In the genomic region with DNA sequence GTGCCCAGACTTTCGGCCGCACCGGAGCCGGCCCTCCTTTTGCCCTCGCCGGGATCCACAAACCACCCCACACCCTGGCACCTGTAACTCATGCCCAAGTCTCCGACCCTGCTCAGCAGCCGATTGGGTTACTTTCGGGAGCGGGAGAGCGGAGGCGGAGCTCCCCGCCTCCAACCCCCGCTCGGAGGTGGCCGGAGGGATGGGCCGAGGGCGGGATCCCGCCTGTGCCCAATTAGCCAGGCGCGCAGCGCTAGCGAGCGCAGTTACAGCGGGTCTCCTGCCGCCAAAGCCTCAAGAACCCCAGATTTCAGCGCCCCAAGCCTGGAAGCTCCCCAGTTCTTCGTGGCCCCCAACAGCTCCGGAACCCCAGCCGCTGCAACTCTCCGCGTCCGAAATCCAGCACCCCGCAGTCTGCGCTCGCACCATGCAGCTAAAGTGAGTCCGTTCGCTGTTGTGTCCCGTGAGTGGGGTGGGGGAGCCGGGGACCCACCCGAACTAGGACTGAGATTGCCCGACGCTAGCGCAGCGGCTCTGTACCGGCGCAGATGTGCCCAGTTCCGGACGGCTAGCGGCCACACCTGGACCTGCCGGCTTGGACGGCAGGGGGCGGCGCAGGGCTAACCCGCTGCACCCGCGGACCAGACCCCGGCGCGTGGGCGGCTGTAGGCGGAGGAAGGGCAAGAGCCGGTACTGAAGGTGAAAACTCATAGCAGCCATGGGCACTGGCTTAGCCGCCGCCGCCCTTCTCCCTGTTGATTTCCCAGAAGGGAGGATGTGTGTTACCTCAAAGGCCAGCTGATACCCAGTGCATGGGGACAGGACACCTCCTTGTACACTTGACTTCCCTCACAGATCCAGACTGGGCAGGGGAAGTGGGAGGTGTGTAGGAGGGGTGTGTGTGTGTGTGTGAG, we compare ENCODE assay signal across 8 mouse cellular contexts. TPM values are rescaled to one million over a fixed set of nuclear protein-coding genes. Genes with fewer than 3 reads are reported as not detected.
DNase-seq lines count a peak whose midpoint lies in the region; ATAC-seq and TF ChIP-seq lines count a peak whose summit lies in the region.

A gene (plus strand): TSS at position 202 of the 911 bp plus-strand sequence.

- H3K4me1 ChIP-seq in cerebellum, adult 2 months (ENCODE audit: control insufficient read depth, insufficient read depth, low read length) = no peaks in the 10 kb centered on the region
- no peaks in the 10 kb centered on the region for H3K4me1 ChIP-seq in hindbrain, embryonic 11.5 days (replicated peaks; ENCODE audit: control insufficient read depth, insufficient read depth, low read length)

- H3K4me3 ChIP-seq in cerebellum, adult 2 months (replicated peaks; ENCODE audit: insufficient read depth, low read depth, low read length) = peak within 1 kb of the TSS; percentile 75
- H3K4me3 ChIP-seq in hindbrain, embryonic 11.5 days (ENCODE audit: low read depth, low read length) = peak within 1 kb of the TSS; percentile 60

- peak; percentile 31; the same call in 1 of the 2 replicates for TF ChIP-seq POLR2A in cerebellum, adult 2 months (IDR thresholded peaks at IDR 0.05; ENCODE audit: borderline replicate concordance, insufficient read depth, low read length)

- H3K27me3 ChIP-seq in cerebellum, adult 2 months (ENCODE audit: control insufficient read depth, insufficient read depth, low read length) = no peaks in the 10 kb centered on the region
- H3K27me3 ChIP-seq in hindbrain, embryonic 11.5 days (ENCODE audit: control insufficient read depth, insufficient read depth, low read length) = peaks cover 9% of the 10 kb centered on the region; the same call in 1 of the 2 replicates

- no peaks in the 10 kb centered on the region for H3K9me3 ChIP-seq in hindbrain, embryonic 11.5 days (ENCODE audit: control insufficient read depth, low read length)

- H3K36me3 ChIP-seq in hindbrain, embryonic 11.5 days (ENCODE audit: control insufficient read depth, insufficient read depth, low read length) = no peaks in the 10 kb centered on the region

- H3K4me2 ChIP-seq in hindbrain, embryonic 11.5 days (replicated peaks; ENCODE audit: low read depth, low read length) = peak within 1 kb of the TSS; percentile 99

- H3K9ac ChIP-seq in hindbrain, embryonic 11.5 days (ENCODE audit: low read depth, low read length) = peak within 1 kb of the TSS; percentile 58

- TF ChIP-seq CTCF in cerebellum, adult 2 months (IDR thresholded peaks at IDR 0.05; ENCODE audit: borderline replicate concordance, insufficient read depth, low read depth, low read length) = peak; percentile 21; the same call in 1 of the 2 replicates

- peak; percentile 92 for DNase-seq in MN1 (ENCODE audit: low spot score)
- DNase-seq in cerebellum, adult 2 months = peak; percentile 66 to 69
- DNase-seq in hindbrain, embryonic 11.5 days (ENCODE audit: low spot score) = peak; percentile 79
- peak; percentile 59 for DNase-seq in layer of hippocampus, adult 9-11 months
- DNase-seq in lung, postnatal 10 days = peak; percentile 81
- DNase-seq in ovary, adult 18-20 months (ENCODE audit: low spot score) = peak; percentile 84
- peak; percentile 74 for DNase-seq in thymus, postnatal 14 days

- ATAC-seq in frontal cortex, adult (ENCODE audit: low TSS enrichment) = peak; percentile 60
- ATAC-seq in hindbrain, embryonic 11.5 days (ENCODE audit: low FRiP score) = peak; percentile 90

- whole genome bisulfite sequencing in cerebellum, adult 2 months = under 1% methylated on average over 66 of the region's 66 CpGs
- under 1% methylated on average over 66 of the region's 66 CpGs for WGBS in hindbrain, embryonic 11.5 days

- H3K27ac ChIP-seq in cerebellum, adult 2 months (ENCODE audit: insufficient read depth, low read length) = no peak within 1 kb of the TSS
- H3K27ac ChIP-seq in hindbrain, embryonic 11.5 days (ENCODE audit: low read depth, low read length) = no peak within 1 kb of the TSS

RNA-seq across cellular contexts. Expression of the gene that starts here (rescaled TPM):
- polyA plus RNA-seq in cerebellum, adult 2 months (2012; rRNA removed) = 5.5 and 8.2 TPM in 2 replicates
- polyA plus RNA-seq in hindbrain, embryonic 11.5 days (2014; fragmentation: Nextera tagmentation; extraction: Ambion mirVana) = 1.4 TPM in 2 replicates
